In genomic region chrX:107039635-107040034, GRCm38 (mm10) we compare ENCODE assay signal across 25 mouse cellular contexts. TPM values are rescaled to one million over a fixed set of nuclear protein-coding genes. Genes with fewer than 3 reads are reported as not detected.
DNase-seq lines count a peak whose midpoint lies in the region; ATAC-seq and TF ChIP-seq lines count a peak whose summit lies in the region.
"Had no signal": no experiment of that assay in that cellular context is flagged by ENCODE, and none has a peak within 500 bp of the region (broad histone marks: within the 10 kb centered on the region; RNA-seq: fewer than 3 reads in every experiment).

No protein-coding gene starts in this region.

- no peaks in the 10 kb centered on the region for H3K27me3 ChIP-seq in kidney, adult 2 months (replicated peaks; ENCODE audit: control insufficient read depth, insufficient read depth, low read length)
- H3K27me3 ChIP-seq: embryonic facial prominence, embryonic 12.5 days; hindbrain, embryonic 15.5 days had no signal

- no peak for TF ChIP-seq CTCF in kidney, adult 2 months (conservative IDR thresholded peaks at IDR 0.05; ENCODE audit: insufficient read depth, insufficient read length, low read depth, low read length)

- WGBS in kidney, adult 2 months = 42% methylated on average over 2 of the region's 2 CpGs

- peak; percentile 8 for DNase-seq in kidney, adult 2 months
- no peak for DNase-seq in kidney, postnatal 36 days
- peak; percentile 35 for DNase-seq in 416B (ENCODE audit: low read depth)
- DNase-seq in MEL-GATA-1-ER (ENCODE audit: extremely low read depth, low read depth) = peak; percentile 57
- no peak for DNase-seq in cerebellum, postnatal 14 days
- no peak for DNase-seq in testis, postnatal 14 days (ENCODE audit: low spot score)
- DNase-seq in layer of hippocampus, postnatal 10 days (ENCODE audit: low spot score in 2 of 2) = no peak
- DNase-seq: adrenal gland, postnatal 10 days; cerebellum, adult 18-20 months; cerebellum, adult 9-11 months; gastrocnemius, postnatal 10 days; heart, adult 18-20 months; heart, postnatal 14 days had no signal

- peak; percentile 58 for ATAC-seq in common myeloid progenitor, adult 5-6 weeks (replicated peaks; ENCODE audit: low read depth, poor library complexity, severe bottlenecking)
- ATAC-seq: forebrain, embryonic 16.5 days; inflammation-experienced regulatory T-cells, adult 6 months; intestine, postnatal 0 days had no signal

- TF ChIP-seq POLR2A in kidney, adult 2 months (IDR thresholded peaks at IDR 0.05; ENCODE audit: low read depth, low read length) = no peak

- no peaks in the 10 kb centered on the region for H3K36me3 ChIP-seq in kidney, adult 2 months (ENCODE audit: control insufficient read depth, insufficient read depth, low read length)
- H3K36me3 ChIP-seq: embryonic facial prominence, embryonic 12.5 days; heart, embryonic 10.5 days; hindbrain, embryonic 10.5 days; hindbrain, embryonic 15.5 days had no signal

- no peak overlapping the region for H3K27ac ChIP-seq in kidney, adult 2 months (ENCODE audit: insufficient read depth, low read depth, low read length)
- H3K27ac ChIP-seq: embryonic facial prominence, embryonic 12.5 days; heart, embryonic 10.5 days; hindbrain, embryonic 10.5 days; hindbrain, embryonic 15.5 days had no signal

- no peak overlapping the region for H3K4me3 ChIP-seq in kidney, adult 2 months (ENCODE audit: insufficient read depth, low read depth, low read length)
- H3K4me3 ChIP-seq: embryonic facial prominence, embryonic 12.5 days; heart, embryonic 10.5 days; hindbrain, embryonic 10.5 days; hindbrain, embryonic 15.5 days had no signal

- no peaks in the 10 kb centered on the region for H3K4me1 ChIP-seq in kidney, adult 2 months (ENCODE audit: control insufficient read depth, insufficient read depth, low read length)
- H3K4me1 ChIP-seq: embryonic facial prominence, embryonic 12.5 days; heart, embryonic 10.5 days; hindbrain, embryonic 10.5 days; hindbrain, embryonic 15.5 days had no signal

RNA-seq across cellular contexts. Expression of gene P2ry10, which starts 48.7 kb away (rescaled TPM):
- polyA plus RNA-seq in kidney, adult 2 months (2012; rRNA removed) = 0.22 and 1.0 TPM in 2 replicates
- 2.0 and 4.3 TPM in 2 replicates for total RNA-seq in common myeloid progenitor, adult 5-6 weeks (2017)
- not detected for total RNA-seq in layer of hippocampus, postnatal 10 days (2021)
- polyA plus RNA-seq: cortical plate, adult 2 months; forebrain, embryonic 11.5 days; forebrain, embryonic 16.5 days; frontal cortex, adult 2 months; heart, embryonic 10.5 days; heart, embryonic 14.5 days; hindbrain, embryonic 10.5 days; hindbrain, embryonic 15.5 days; intestine, postnatal 0 days had no signal

Comparison
In these comparisons a context has a peak if more than half of its experiments do, and no peak if none do; other contexts are left out.
1. DNase-seq: peak in kidney, adult 2 months (single experiment), 416B (single experiment) and MEL-GATA-1-ER (single experiment); none in kidney, postnatal 36 days (0 of 2), cerebellum, postnatal 14 days (0 of 2), testis, postnatal 14 days (single experiment) and layer of hippocampus, postnatal 10 days (0 of 2).